Mouse (Mus musculus): ENCODE measurements around the gene Kiss1. TPM values are rescaled to one million over a fixed set of nuclear protein-coding genes. Genes with fewer than 3 reads are reported as not detected.

The Kiss1 gene
- polyA plus RNA-seq, 1 experiment from 2014 or later, result not detected

GRCm38 (mm10) chr1:133364890-133365289 lies 43.2 kb downstream of the Kiss1 start:
- Histone ChIP-seq H3K27me3 (peaks cover 32% of the 10 kb centered on the region), H3K9me3 (no peaks in the 10 kb centered on the region), H3K4me3 (no peak overlapping the region), H3K4me1 (peaks cover 21% of the 10 kb centered on the region), H3K4me2 (no peak overlapping the region), H3K36me3 (no peaks in the 10 kb centered on the region), H3K9ac (no peak overlapping the region), H3K27ac (no peak overlapping the region)
- WGBS, result 55% methylated on average over 2 of the region's 2 CpGs
- ATAC-seq (ENCODE audit: insufficient number of reproducible peaks, low FRiP score, low TSS enrichment, low read depth), result no peak

DNA sequence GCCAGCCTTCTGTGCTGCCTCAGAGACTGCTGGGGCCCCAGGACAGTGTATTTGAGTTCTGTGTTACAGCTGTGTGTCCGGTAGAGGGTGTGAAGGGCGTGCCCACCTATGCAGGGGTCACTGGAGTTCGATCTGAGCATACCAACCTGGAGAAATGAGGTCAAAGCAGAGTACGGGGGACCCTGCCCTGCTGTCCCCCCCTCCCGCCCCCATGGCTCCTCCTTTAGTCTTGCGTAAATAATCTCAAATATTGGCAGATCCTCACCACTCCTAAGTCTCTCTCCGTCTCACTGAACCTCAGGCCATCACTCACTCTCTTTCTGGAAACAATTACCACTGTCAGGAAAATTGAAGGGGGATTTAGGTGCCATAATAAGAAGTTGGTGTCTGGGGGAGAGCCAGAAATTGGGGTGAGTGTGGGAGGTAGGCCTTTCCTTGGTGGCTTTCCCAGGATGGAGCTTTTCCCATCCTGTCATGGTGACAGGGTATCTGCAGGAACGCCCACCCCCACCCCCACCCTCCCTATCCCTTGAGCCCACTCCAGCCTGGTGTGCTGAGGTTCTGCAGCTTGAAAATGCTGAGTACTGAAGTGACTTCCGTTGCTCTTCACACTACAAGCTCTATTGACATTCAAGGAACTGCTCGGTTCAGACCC lies 45.4 kb downstream of the Kiss1 start:
- Histone ChIP-seq H3K9ac (no peak overlapping the region), H3K36me3 (no peaks in the 10 kb centered on the region), H3K4me2 (no peak overlapping the region), H3K4me1 (peaks cover 21% of the 10 kb centered on the region), H3K4me3 (no peak overlapping the region), H3K9me3 (no peaks in the 10 kb centered on the region), H3K27me3 (peaks cover 32% of the 10 kb centered on the region), H3K27ac (no peak overlapping the region)
- WGBS, result 40% methylated on average over 10 of the region's 10 CpGs
- no peak for ATAC-seq (ENCODE audit: insufficient number of reproducible peaks, low FRiP score, low TSS enrichment, low read depth)

GRCm38 (mm10) chr1:133367606-133368488 lies 46.2 kb downstream of the Kiss1 start:
- peaks cover 21% of the 10 kb centered on the region for H3K4me1 ChIP-seq
- peaks cover 32% of the 10 kb centered on the region for H3K27me3 ChIP-seq
- no peak overlapping the region for H3K4me2 ChIP-seq
- no peaks in the 10 kb centered on the region for H3K36me3 ChIP-seq
- H3K4me3 ChIP-seq, result no peak overlapping the region
- no peak for ATAC-seq (ENCODE audit: insufficient number of reproducible peaks, low FRiP score, low TSS enrichment, low read depth)
- H3K9ac ChIP-seq, result no peak overlapping the region
- H3K27ac ChIP-seq, result no peak overlapping the region; the same call in 1 of the 2 replicates
- 16% methylated on average over 11 of the region's 11 CpGs for WGBS
- H3K9me3 ChIP-seq, result no peaks in the 10 kb centered on the region

DNA sequence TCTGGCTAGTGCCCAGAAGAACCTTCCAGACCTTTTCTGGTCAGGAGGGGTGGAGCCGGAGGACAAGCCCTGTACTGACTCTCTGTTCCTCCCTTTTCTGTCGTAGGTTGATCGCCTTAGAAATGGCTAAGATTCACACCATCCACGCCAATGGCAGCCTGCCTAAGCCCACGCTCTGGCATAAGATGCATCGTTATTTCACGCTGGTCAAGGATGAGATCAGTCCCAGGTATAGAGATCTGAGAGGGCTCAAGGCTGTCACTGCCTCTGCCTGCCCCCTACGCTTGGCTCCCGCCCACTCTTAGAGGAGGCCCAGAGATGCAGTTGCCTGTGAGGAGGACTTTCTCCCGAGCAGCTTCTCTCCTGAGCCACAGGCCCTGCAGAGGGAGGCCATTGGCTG lies 47.0 kb downstream of the Kiss1 start:
- Histone ChIP-seq H3K27me3 (peaks cover 30% of the 10 kb centered on the region), H3K27ac (no peak overlapping the region), H3K4me3 (no peak overlapping the region), H3K9ac (no peak overlapping the region), H3K9me3 (no peaks in the 10 kb centered on the region), H3K36me3 (no peaks in the 10 kb centered on the region), H3K4me2 (no peak overlapping the region), H3K4me1 (peaks cover 14% of the 10 kb centered on the region)
- WGBS, result 63% methylated on average over 10 of the region's 10 CpGs
- ATAC-seq (ENCODE audit: insufficient number of reproducible peaks, low FRiP score, low TSS enrichment, low read depth), result no peak

DNA sequence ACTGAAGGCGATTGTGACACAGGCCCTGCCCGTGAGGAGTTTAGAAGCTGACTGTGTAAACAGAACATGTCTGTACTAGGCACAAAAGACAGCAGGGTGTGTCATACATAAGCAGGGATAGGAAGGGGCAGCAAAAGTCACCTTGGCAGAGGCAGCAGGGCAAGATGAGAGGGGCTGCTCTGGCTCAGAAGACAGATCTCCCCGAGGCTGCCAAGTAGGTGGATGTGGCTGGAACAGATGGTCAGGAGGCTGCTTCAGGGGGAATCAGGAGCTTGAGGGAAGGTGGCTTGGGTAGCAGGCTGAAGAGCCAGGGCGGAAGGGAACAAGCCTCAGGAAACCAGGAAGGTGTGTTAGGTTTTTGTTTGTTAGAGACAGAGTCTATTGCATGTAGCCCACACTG lies 48.7 kb downstream of the Kiss1 start:
- Histone ChIP-seq H3K4me1 (peaks cover 8% of the 10 kb centered on the region), H3K9ac (no peak overlapping the region), H3K36me3 (no peaks in the 10 kb centered on the region), H3K4me3 (no peak overlapping the region), H3K4me2 (no peak overlapping the region), H3K9me3 (no peaks in the 10 kb centered on the region), H3K27me3 (peaks cover 13% of the 10 kb centered on the region), H3K27ac (no peak overlapping the region)
- 62% methylated on average over 4 of the region's 4 CpGs for WGBS
- no peak for ATAC-seq (ENCODE audit: insufficient number of reproducible peaks, low FRiP score, low TSS enrichment, low read depth)

DNA sequence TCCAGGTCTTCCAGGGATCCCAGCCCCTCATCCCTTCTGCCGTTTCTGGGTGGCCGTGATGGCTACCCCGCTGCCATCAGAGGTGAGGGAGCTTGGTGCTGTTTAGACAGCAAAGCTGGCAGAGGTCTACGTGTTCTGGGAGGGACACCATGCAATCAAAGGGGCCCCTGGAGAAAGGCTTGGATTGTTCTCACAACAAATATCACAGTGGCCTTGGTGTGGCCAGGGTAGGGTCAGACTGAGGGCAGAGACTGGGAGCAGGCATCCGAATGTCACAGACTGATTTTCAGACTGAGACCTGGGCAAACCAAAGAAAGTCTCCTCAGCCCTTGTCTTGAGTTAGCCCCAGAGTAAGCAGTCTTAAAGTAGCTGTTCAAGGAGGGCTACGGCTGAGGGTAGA lies 49.8 kb downstream of the Kiss1 start:
- ATAC-seq (ENCODE audit: insufficient number of reproducible peaks, low FRiP score, low TSS enrichment, low read depth), result no peak
- no peak overlapping the region for H3K9ac ChIP-seq
- no peaks in the 10 kb centered on the region for H3K9me3 ChIP-seq
- H3K4me2 ChIP-seq, result no peak overlapping the region
- no peak overlapping the region for H3K27ac ChIP-seq
- H3K4me3 ChIP-seq, result no peak overlapping the region
- H3K36me3 ChIP-seq, result no peaks in the 10 kb centered on the region
- WGBS, result 80% methylated on average over 6 of the region's 6 CpGs
- peaks cover 8% of the 10 kb centered on the region for H3K4me1 ChIP-seq
- H3K27me3 ChIP-seq, result peaks cover 3% of the 10 kb centered on the region; the same call in 1 of the 2 replicates

- H3K4me1 ChIP-seq, result peaks cover 8% of the 10 kb centered on the region
- WGBS, result 61% methylated on average over 8 of the region's 8 CpGs
- H3K27ac ChIP-seq, result no peak overlapping the region
- H3K27me3 ChIP-seq, result no peaks in the 10 kb centered on the region
- no peaks in the 10 kb centered on the region for H3K9me3 ChIP-seq
- no peak for ATAC-seq (ENCODE audit: insufficient number of reproducible peaks, low FRiP score, low TSS enrichment, low read depth)
- H3K36me3 ChIP-seq, result no peaks in the 10 kb centered on the region
- no peak overlapping the region for H3K4me3 ChIP-seq
- no peak overlapping the region for H3K4me2 ChIP-seq
- no peak overlapping the region for H3K9ac ChIP-seq
Measured at GRCm38 (mm10) chr1:133372113-133372512, 50.4 kb downstream of the Kiss1 start.

- 58% methylated on average over 10 of the region's 10 CpGs for WGBS
- Histone ChIP-seq H3K4me1 (no peaks in the 10 kb centered on the region), H3K4me3 (no peak overlapping the region), H3K9ac (no peak overlapping the region), H3K27me3 (no peaks in the 10 kb centered on the region), H3K36me3 (no peaks in the 10 kb centered on the region), H3K9me3 (no peaks in the 10 kb centered on the region), H3K4me2 (no peak overlapping the region), H3K27ac (no peak overlapping the region)
- ATAC-seq (ENCODE audit: insufficient number of reproducible peaks, low FRiP score, low TSS enrichment, low read depth), result no peak
Measured at GRCm38 (mm10) chr1:133375696-133376346, 54.1 kb downstream of the Kiss1 start.

- no peak overlapping the region for H3K4me3 ChIP-seq
- no peak overlapping the region for H3K9ac ChIP-seq
- no peaks in the 10 kb centered on the region for H3K36me3 ChIP-seq
- H3K4me2 ChIP-seq, result no peak overlapping the region
- H3K27ac ChIP-seq, result no peak overlapping the region
- H3K27me3 ChIP-seq, result no peaks in the 10 kb centered on the region
- H3K9me3 ChIP-seq, result no peaks in the 10 kb centered on the region
- no peaks in the 10 kb centered on the region for H3K4me1 ChIP-seq
- no peak for ATAC-seq (ENCODE audit: insufficient number of reproducible peaks, low FRiP score, low TSS enrichment, low read depth)
- WGBS, result 89% methylated on average over 5 of the region's 5 CpGs
Measured at GRCm38 (mm10) chr1:133377547-133377946, 55.9 kb downstream of the Kiss1 start.

Other genes with a start within 250 kb of the Kiss1 start
- 34.5 and 36.6 TPM in 2 replicates for gene Ppp1r15b, start 190.7 kb upstream of the Kiss1 start, polyA plus RNA-seq (2015; fragmentation: Nextera tagmentation; extraction: Ambion mirVana)
- 3.9 and 4.6 TPM in 2 replicates for gene Plekha6, start 157.7 kb upstream of the Kiss1 start, polyA plus RNA-seq (2015; fragmentation: Nextera tagmentation; extraction: Ambion mirVana)
- not detected in 2 replicates for gene Golt1a, start 12.1 kb upstream of the Kiss1 start, polyA plus RNA-seq (2015; fragmentation: Nextera tagmentation; extraction: Ambion mirVana)
- 0.17 and 0.42 TPM in 2 replicates for gene Ren1, start 28.6 kb downstream of the Kiss1 start, polyA plus RNA-seq (2015; fragmentation: Nextera tagmentation; extraction: Ambion mirVana)
- 0.89 and 1.3 TPM in 2 replicates for gene Etnk2, start 41.7 kb downstream of the Kiss1 start, polyA plus RNA-seq (2015; fragmentation: Nextera tagmentation; extraction: Ambion mirVana)
- gene Sox13, start 102.5 kb downstream of the Kiss1 start, polyA plus RNA-seq (2015; fragmentation: Nextera tagmentation; extraction: Ambion mirVana), result 3.3 and 4.1 TPM in 2 replicates